Mouse (Mus musculus) G1E-ER4 (cell line): Measurements from ENCODE around the gene Asphd1. TPM values are rescaled to one million over a fixed set of nuclear protein-coding genes. Genes with fewer than 3 reads are reported as not detected.

Experiments used
- GATA1 ChIP-seq: IDR thresholded peaks from one replicate; pipeline ENCODE4 v1.8.0; 2012; ENCODE audit warnings: low read length, inconsistent platforms
- polyA plus RNA-seq: library from polyadenylated mRNA; stranded (reverse); fragments of >175 nt; gene quantifications from 2 replicates; pipeline ENCODE4 v1.2.3, GENCODE M21; 2012

Gene Asphd1
- polyA plus RNA-seq, 1 experiment = not detected

DNA sequence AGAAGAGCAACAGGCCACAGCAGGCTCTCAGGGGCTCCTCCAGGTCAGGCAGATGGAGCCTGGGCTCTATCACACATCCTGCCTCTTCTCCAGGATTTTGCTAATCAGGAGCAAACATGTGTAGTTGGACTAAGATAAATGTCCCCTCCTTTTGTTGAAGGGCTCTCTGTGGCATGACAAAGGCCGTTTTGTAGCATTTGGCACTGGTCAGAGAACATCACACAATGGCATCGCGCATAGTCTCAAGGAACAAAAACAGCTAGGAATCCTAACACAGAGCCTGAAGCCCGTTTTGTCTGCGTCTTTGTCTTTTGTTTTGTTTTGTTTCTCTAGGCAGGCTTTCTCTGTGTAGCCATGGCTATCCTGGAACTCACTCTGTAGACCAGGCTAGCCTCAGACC, 25.4 kb downstream of the Asphd1 start:
- TF ChIP-seq GATA1 = no peak

GRCm38 (mm10) chr7:126922624-126923060, 26.7 kb downstream of the Asphd1 start, which contains the start of gene Tmem219:
TSS of gene Tmem219 (minus strand) at chr7:126922917.
- TF ChIP-seq GATA1 = no peak

- no peak for TF ChIP-seq GATA1
Measured at GRCm38 (mm10) chr7:126921563-126921962, 27.8 kb downstream of the Asphd1 start.

DNA sequence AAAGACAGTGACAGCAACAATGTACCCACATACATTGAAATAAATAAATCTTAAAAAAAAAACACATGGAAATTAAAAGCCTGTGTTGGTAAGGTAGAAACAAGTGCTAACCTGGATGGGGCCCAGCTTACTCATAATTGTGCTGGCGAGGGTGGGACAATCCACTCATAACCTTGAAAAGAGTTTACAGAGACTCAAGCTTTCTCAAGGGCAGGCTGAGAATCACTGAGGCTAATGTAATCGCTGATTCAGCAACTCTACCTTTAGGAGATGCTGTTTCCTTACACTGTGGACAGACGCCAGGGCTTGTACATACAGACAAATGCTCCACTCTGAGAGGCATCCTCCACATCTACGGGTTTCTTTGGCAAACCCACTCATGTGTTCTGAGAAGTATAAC, 29.4 kb downstream of the Asphd1 start:
- TF ChIP-seq GATA1 = no peak

DNA sequence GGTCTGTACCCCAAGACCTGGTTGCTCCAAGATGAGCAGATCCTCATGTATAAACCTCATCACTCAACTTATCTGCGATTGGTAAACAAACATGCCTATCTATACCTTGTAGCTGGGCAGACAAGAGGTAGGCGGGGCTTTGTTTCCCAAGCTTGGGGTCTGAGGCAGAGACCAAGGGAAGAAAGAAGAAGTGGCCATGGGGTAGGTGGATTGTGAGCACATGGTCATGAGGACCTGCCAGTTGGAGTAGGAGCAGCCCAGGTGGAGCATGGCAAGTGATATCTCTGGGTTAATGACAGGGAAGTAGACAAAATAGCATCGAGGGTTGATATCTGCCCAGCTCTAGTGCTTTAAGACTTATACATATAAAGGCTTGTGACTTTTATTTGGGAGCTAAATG, 34.5 kb downstream of the Asphd1 start:
- TF ChIP-seq GATA1 = no peak

GRCm38 (mm10) chr7:126905590-126905989, 43.8 kb downstream of the Asphd1 start:
- no peak for TF ChIP-seq GATA1

DNA sequence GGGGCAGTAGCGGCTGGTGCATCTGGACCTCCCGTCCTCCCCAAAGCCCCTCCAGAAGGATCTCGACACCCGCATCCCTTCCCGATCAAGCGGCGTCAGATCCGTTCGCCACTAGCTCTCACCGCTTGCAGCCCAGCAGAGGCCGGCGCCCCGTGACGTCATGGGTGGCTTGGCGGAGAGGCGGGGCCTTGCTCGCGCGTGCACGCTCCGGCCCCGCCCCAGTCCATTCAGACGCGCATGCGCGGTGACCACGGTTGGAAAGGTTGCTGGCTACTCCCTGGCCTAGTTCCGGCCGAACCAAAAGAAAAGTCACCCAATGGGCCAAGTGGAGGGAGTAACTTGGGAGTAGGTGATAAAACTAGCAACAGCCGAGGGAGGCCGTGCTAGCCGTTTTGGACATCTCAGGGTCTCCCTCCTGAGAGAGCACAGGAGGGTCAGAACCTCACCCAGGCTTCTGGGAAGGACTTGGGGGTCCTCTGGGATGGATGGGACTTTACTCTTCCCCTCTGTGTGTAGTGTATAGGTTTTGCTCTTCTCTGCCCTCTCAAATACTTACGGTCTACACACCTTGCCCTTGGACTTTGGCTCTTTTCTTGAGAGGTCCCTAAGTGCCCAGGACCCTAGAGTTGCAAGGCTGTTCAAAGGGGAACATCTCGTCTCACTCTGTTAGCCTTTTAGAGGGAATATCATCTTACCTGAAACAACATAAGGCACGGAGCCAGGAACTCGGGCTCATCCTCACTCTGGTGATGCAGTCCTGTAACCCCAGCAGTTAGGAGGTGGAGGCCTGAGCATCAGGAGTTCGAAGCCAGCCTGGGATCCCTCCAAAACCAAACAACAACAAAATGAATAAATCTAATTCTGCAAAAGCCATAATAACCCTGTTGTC, 51.0 kb downstream of the Asphd1 start:
- no peak for TF ChIP-seq GATA1

- no peak for TF ChIP-seq GATA1
Measured at GRCm38 (mm10) chr7:126897390-126898101, 51.8 kb downstream of the Asphd1 start.

- TF ChIP-seq GATA1 = no peak
Measured at GRCm38 (mm10) chr7:126896912-126897311, 52.5 kb downstream of the Asphd1 start.

Other genes with a start within 250 kb of the Asphd1 start
- 13.7 TPM in 2 replicates for gene Coro1a, start 241.8 kb downstream of the Asphd1 start, polyA plus RNA-seq
- gene Mapk3, start 190.0 kb downstream of the Asphd1 start, polyA plus RNA-seq = 35.7 and 44.2 TPM in 2 replicates
- gene Gdpd3, start 183.2 kb downstream of the Asphd1 start, polyA plus RNA-seq = 3.3 and 3.7 TPM in 2 replicates
- gene Ypel3, start 172.6 kb downstream of the Asphd1 start, polyA plus RNA-seq = 29.3 and 38.2 TPM in 2 replicates
- 0.23 and 0.55 TPM in 2 replicates for gene Tbx6, start 168.1 kb downstream of the Asphd1 start, polyA plus RNA-seq
- 185 and 249 TPM in 2 replicates for gene Ppp4c, start 157.1 kb downstream of the Asphd1 start, polyA plus RNA-seq
- 0.35 and 0.56 TPM in 2 replicates for gene Fam57b, start 151.9 kb downstream of the Asphd1 start, polyA plus RNA-seq
- not detected in 2 replicates for gene 4930451I11Rik, start 117.9 kb downstream of the Asphd1 start, polyA plus RNA-seq
- gene Doc2a, start 102.2 kb downstream of the Asphd1 start, polyA plus RNA-seq = not detected in 2 replicates
- 312 and 358 TPM in 2 replicates for gene Hirip3, start 87.6 kb downstream of the Asphd1 start, polyA plus RNA-seq
- 1,199 and 1,504 TPM in 2 replicates for gene Ino80e, start 87.2 kb downstream of the Asphd1 start, polyA plus RNA-seq
- gene Taok2, start 64.9 kb downstream of the Asphd1 start, polyA plus RNA-seq = 210 and 262 TPM in 2 replicates
- gene Tmem219, start 26.7 kb downstream of the Asphd1 start, polyA plus RNA-seq = 54.6 and 89.1 TPM in 2 replicates
- gene Kctd13, start 20.7 kb downstream of the Asphd1 start, polyA plus RNA-seq = 27.6 and 38.3 TPM in 2 replicates
- 0.59 and 0.93 TPM in 2 replicates for gene Sez6l2, start 981 bp upstream of the Asphd1 start, polyA plus RNA-seq
- 94.7 and 114 TPM in 2 replicates for gene Cdipt, start 26.3 kb upstream of the Asphd1 start, polyA plus RNA-seq
- gene Cdiptos, start 26.5 kb upstream of the Asphd1 start, polyA plus RNA-seq = 0.04 and 0.16 TPM in 2 replicates
- 18.3 and 22.4 TPM in 2 replicates for gene Mvp, start 65.0 kb upstream of the Asphd1 start, polyA plus RNA-seq
- 4.9 and 12.5 TPM in 2 replicates for gene Pagr1b, start 66.9 kb upstream of the Asphd1 start, polyA plus RNA-seq
- gene Pagr1a, start 67.8 kb upstream of the Asphd1 start, polyA plus RNA-seq = 31.1 and 76.8 TPM in 2 replicates
- gene Gm42742, start 71.5 kb upstream of the Asphd1 start, polyA plus RNA-seq = 145 and 228 TPM in 2 replicates
- gene Prrt2, start 71.6 kb upstream of the Asphd1 start, polyA plus RNA-seq = 0.53 and 1.9 TPM in 2 replicates
- 820 and 1,081 TPM in 2 replicates for gene Maz, start 77.5 kb upstream of the Asphd1 start, polyA plus RNA-seq
- gene Kif22, start 92.9 kb upstream of the Asphd1 start, polyA plus RNA-seq = 45.3 and 56.9 TPM in 2 replicates
- gene Zg16, start 137.7 kb upstream of the Asphd1 start, polyA plus RNA-seq = not detected in 2 replicates
- gene AI467606, start 141.8 kb upstream of the Asphd1 start, polyA plus RNA-seq = 197 and 223 TPM in 2 replicates
- gene Qprt, start 172.6 kb upstream of the Asphd1 start, polyA plus RNA-seq = 0.98 and 2.0 TPM in 2 replicates
- 104 and 107 TPM in 2 replicates for gene Spn, start 188.2 kb upstream of the Asphd1 start, polyA plus RNA-seq
- 81.2 and 81.3 TPM in 2 replicates for gene Cd2bp2, start 246.5 kb upstream of the Asphd1 start, polyA plus RNA-seq